Mouse (Mus musculus) lung, embryonic 14.5 days (tissue): ENCODE results near the gene Inafm2. TPM values are rescaled to one million over a fixed set of nuclear protein-coding genes. Genes with fewer than 3 reads are reported as not detected.

ENCODE experiments used
- ATAC-seq: fragments of 200-750 bp; cut with Nextera tagmentation; 2 replicates; pipeline ENCODE4 v1.8.0; 2017; ENCODE audit warnings: mild to moderate bottlenecking, moderate TSS enrichment, moderate library complexity; ENCODE audit not compliant: insufficient read depth
- DNase-seq: peaks from one replicate; pipeline ENCODE4 v3.0.0-alpha.2; 2015
- H3K27ac ChIP-seq: fragments of 300-500 bp; sonication (generic); 2 replicates; pipeline ENCODE4 v1.5.1; 2014; ENCODE audit warnings: low read depth, mild to moderate bottlenecking, moderate library complexity
- H3K27me3 ChIP-seq: fragments of 300-500 bp; sonication (generic); 2 replicates; pipeline ENCODE4 v1.6.1; 2014; ENCODE audit warnings: low read length, control low read depth; ENCODE audit not compliant: insufficient read depth
- H3K36me3 ChIP-seq: fragments of 300-500 bp; sonication (generic); 2 replicates; pipeline ENCODE4 v1.6.1; 2014; ENCODE audit warnings: control low read depth; ENCODE audit not compliant: insufficient read depth
- H3K4me1 ChIP-seq: fragments of 300-500 bp; sonication (generic); 2 replicates; pipeline ENCODE4 v1.6.1; 2014; ENCODE audit warnings: antibody characterized with exemption, control low read depth; ENCODE audit not compliant: insufficient read depth
- H3K4me2 ChIP-seq: fragments of 300-500 bp; sonication (generic); 2 replicates; pipeline ENCODE4 v1.6.1; 2014; ENCODE audit warnings: mild to moderate bottlenecking
- H3K4me3 ChIP-seq: fragments of 300-500 bp; sonication (generic); 2 replicates; pipeline ENCODE4 v1.5.1; 2014; ENCODE audit warnings: low read depth, low read length
- H3K9ac ChIP-seq: fragments of 300-500 bp; sonication (generic); 2 replicates; pipeline ENCODE4 v1.6.1; 2014
- H3K9me3 ChIP-seq: fragments of 300-500 bp; sonication (generic); 2 replicates; pipeline ENCODE4 v1.6.1; 2016; ENCODE audit warnings: low read depth, low read length, control low read depth
- CTCF ChIP-seq: IDR thresholded peaks from 2 replicates; pipeline ENCODE4 v1.5.1; 2016; ENCODE audit warnings: antibody characterized with exemption, low read depth
- WGBS: fragments of 180-500 bp; shearing (Covaris S2); extraction: QIAGEN DNeasy Blood & Tissue Kit; methylation state at CpG from one replicate; pipeline ENCODE4 v1.1.7; 2014; 5-methylcytosine and 5-hydroxymethylcytosine counted together
- polyA plus RNA-seq: library from polyadenylated mRNA; unstranded; fragments of >200 nt; fragmentation: Nextera tagmentation; extraction: Ambion mirVana; gene quantifications from 2 replicates; pipeline ENCODE4 v1.2.1, GENCODE M21; 2014

The Inafm2 gene
- polyA plus RNA-seq, 1 experiment from 2014 or later: 24.3 TPM

DNA sequence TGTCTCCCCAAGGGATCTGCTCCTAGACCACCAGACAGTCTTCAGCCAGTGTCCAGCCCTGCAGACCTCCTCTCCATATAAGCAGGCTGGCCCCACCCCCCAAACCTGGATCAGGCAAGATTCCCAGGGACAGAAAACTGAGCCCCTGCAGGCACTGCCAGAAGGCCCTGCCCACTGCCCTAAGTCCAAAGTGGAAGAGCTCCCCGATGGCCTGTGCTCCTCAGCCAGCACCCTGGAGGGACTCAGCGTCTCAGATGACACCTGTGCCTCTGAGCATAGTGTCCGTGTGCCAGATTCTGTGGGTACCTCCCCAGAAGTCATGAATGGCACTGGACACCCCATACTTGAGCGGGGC, 46.7 kb downstream of the Inafm2 start:
- ATAC-seq: no peak

DNA sequence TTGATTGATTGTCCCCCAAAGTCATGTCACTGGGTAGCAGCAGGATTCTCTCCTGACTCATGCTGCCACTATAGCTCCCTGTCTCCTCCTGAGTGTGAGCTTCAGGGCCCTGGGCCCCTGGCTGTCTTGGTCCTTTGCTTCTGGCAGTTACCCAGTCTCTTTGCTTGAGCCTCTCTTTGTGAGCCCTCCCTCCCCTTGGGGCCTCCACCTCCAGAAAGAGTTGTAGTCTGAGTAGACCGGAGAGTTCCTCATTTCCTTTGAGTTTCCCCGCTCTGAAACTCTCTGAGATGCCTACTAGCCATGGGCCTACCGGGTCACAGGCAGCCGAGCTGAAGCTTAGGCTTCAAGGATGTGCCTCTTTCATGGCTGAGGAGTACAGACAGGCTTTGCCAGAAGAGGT, 48.1 kb downstream of the Inafm2 start:
- Histone ChIP-seq H3K27me3 (no peaks in the 10 kb centered on the region), H3K36me3 (no peaks in the 10 kb centered on the region), H3K4me3 (no peak overlapping the region), H3K9ac (no peak overlapping the region), H3K27ac (no peak overlapping the region), H3K4me1 (peaks cover 6% of the 10 kb centered on the region; the same call in 1 of the 2 replicates), H3K9me3 (no peaks in the 10 kb centered on the region), H3K4me2 (no peak overlapping the region)
- no peak for TF ChIP-seq CTCF
- WGBS: 86% methylated on average over 4 of the region's 4 CpGs
- no peak for ATAC-seq
- no peak for DNase-seq

More for the DNA sequence above, 46.7 kb downstream of the Inafm2 start:
- Histone ChIP-seq H3K9ac (no peak overlapping the region), H3K4me1 (peaks cover 6% of the 10 kb centered on the region; the same call in 1 of the 2 replicates), H3K36me3 (no peaks in the 10 kb centered on the region), H3K27me3 (no peaks in the 10 kb centered on the region), H3K4me3 (no peak overlapping the region), H3K27ac (no peak overlapping the region), H3K9me3 (no peaks in the 10 kb centered on the region), H3K4me2 (no peak overlapping the region)
- no peak for TF ChIP-seq CTCF
- 74% methylated on average over 4 of the region's 4 CpGs for WGBS
- DNase-seq: no peak

Other genes with a start within 250 kb of the Inafm2 start
- 5.0 and 7.1 TPM in 2 replicates for gene Bmf, start 196.1 kb upstream of the Inafm2 start, polyA plus RNA-seq
- 125 and 133 TPM in 2 replicates for gene Bub1b, start 147.5 kb upstream of the Inafm2 start, polyA plus RNA-seq
- gene Pak6, start 82.5 kb upstream of the Inafm2 start, polyA plus RNA-seq: 0.93 and 0.95 TPM in 2 replicates
- gene Ankrd63, start 41.8 kb upstream of the Inafm2 start, polyA plus RNA-seq: not detected in 2 replicates
- gene Plcb2, start 17.3 kb upstream of the Inafm2 start, polyA plus RNA-seq: 1.3 and 1.5 TPM in 2 replicates
- 0.50 and 0.55 TPM in 2 replicates for gene Ccdc9b, start 16.9 kb downstream of the Inafm2 start, polyA plus RNA-seq
- gene Phgr1, start 27.0 kb downstream of the Inafm2 start, polyA plus RNA-seq: not detected in 2 replicates
- gene Disp2, start 34.0 kb downstream of the Inafm2 start, polyA plus RNA-seq: 0.59 and 0.64 TPM in 2 replicates
- 142 and 145 TPM in 2 replicates for gene Knstrn, start 68.2 kb downstream of the Inafm2 start, polyA plus RNA-seq
- 56.8 and 66.0 TPM in 2 replicates for gene Ivd, start 116.2 kb downstream of the Inafm2 start, polyA plus RNA-seq
- 0.83 and 0.92 TPM in 2 replicates for gene Bahd1, start 154.6 kb downstream of the Inafm2 start, polyA plus RNA-seq
- gene Chst14, start 180.7 kb downstream of the Inafm2 start, polyA plus RNA-seq: 39.4 and 40.8 TPM in 2 replicates